ENCODE assay signal across 15 mouse cellular contexts in the genomic region with DNA sequence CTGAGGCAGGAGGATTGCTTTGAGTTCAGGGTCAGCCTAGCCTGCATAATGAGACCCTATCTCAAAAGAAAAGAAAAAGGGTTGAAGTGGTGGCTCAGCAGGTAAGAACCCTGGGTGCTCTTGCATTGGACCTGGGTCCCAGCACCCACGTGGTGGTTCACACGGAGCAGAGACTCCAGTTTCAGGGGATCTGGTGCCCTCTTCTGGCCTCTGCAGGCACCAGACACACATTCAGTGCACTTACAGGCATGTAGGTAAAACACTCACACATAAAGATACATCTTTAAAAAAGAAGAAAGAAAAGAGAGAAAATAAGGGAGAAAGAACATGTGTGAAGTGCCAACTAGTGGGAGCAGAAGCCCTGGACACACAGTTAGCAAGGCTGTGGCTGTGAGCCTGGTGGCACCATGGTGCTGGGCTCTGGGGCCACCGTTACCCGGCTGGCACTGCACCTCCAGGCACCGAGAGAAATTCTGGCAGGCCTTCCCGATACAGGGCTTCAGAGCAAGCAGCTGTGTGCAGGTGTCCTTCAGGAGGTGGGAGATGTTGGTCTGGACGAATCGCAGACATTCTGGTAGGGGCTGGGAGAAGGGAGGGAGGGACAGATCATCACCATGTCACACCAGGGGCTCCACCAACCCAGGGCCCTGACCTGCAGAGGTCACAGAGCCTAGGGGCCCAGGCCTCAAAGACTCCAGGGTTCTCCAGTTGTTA. TPM values are rescaled to one million over a fixed set of nuclear protein-coding genes. Genes with fewer than 3 reads are reported as not detected.
DNase-seq lines count a peak whose midpoint lies in the region; ATAC-seq and TF ChIP-seq lines count a peak whose summit lies in the region.
"Had no signal": no experiment of that assay in that cellular context is flagged by ENCODE, and none has a peak within 500 bp of the region (broad histone marks: within the 10 kb centered on the region; RNA-seq: fewer than 3 reads in every experiment).

No protein-coding gene starts in this region.

- no peak overlapping the region for H3K4me2 ChIP-seq in hindbrain, postnatal 0 days (ENCODE audit: low read depth, low read length)
- H3K4me2 ChIP-seq in hindbrain, embryonic 14.5 days (replicated peaks) = no peak overlapping the region
- H3K4me2 ChIP-seq in midbrain, postnatal 0 days (ENCODE audit: low read depth, low read length, poor library complexity, severe bottlenecking) = no peak overlapping the region
- H3K4me2 ChIP-seq in midbrain, embryonic 13.5 days (replicated peaks) = no peak overlapping the region
- no peak overlapping the region for H3K4me2 ChIP-seq in midbrain, embryonic 15.5 days

- WGBS in hindbrain, postnatal 0 days = 69% methylated on average over 8 of the region's 8 CpGs
- 82% methylated on average over 8 of the region's 8 CpGs for WGBS in hindbrain, embryonic 14.5 days
- 78% methylated on average over 8 of the region's 8 CpGs for WGBS in midbrain, postnatal 0 days
- WGBS in midbrain, embryonic 13.5 days = 76% methylated on average over 8 of the region's 8 CpGs
- 87% methylated on average over 8 of the region's 8 CpGs for WGBS in small intestine, adult 2 months
- WGBS in midbrain, embryonic 15.5 days = 75% methylated on average over 8 of the region's 8 CpGs

- no peak overlapping the region for H3K9ac ChIP-seq in hindbrain, postnatal 0 days (replicated peaks; ENCODE audit: low read length)
- no peak overlapping the region for H3K9ac ChIP-seq in hindbrain, embryonic 14.5 days
- no peak overlapping the region for H3K9ac ChIP-seq in midbrain, postnatal 0 days (replicated peaks; ENCODE audit: low read length, poor library complexity, severe bottlenecking)
- H3K9ac ChIP-seq in midbrain, embryonic 13.5 days (replicated peaks) = no peak overlapping the region
- no peak overlapping the region for H3K9ac ChIP-seq in midbrain, embryonic 15.5 days
- H3K9ac ChIP-seq: forebrain, postnatal 0 days had no signal

- ATAC-seq in hindbrain, postnatal 0 days = no peak
- ATAC-seq in hindbrain, embryonic 14.5 days (ENCODE audit: low FRiP score) = no peak
- ATAC-seq in midbrain, postnatal 0 days (ENCODE audit: low FRiP score) = no peak
- no peak for ATAC-seq in midbrain, embryonic 13.5 days
- ATAC-seq in midbrain, embryonic 15.5 days (replicated peaks) = no peak
- ATAC-seq: forebrain, postnatal 0 days had no signal

- peak; percentile 16; the same call in 1 of the 2 replicates for TF ChIP-seq CTCF in hindbrain, postnatal 0 days (IDR thresholded peaks at IDR 0.05; ENCODE audit: low read depth)
- peak; percentile 12; the same call in 1 of the 2 replicates for TF ChIP-seq CTCF in midbrain, postnatal 0 days (IDR thresholded peaks at IDR 0.05)
- TF ChIP-seq CTCF in small intestine, adult 2 months (IDR thresholded peaks at IDR 0.05; ENCODE audit: extremely low read depth, insufficient read length, insufficient replicate concordance, low read depth, low read length) = peak; percentile 28; the same call in 1 of the 2 replicates

- DNase-seq in hindbrain, postnatal 0 days (ENCODE audit: low spot score) = no peak
- DNase-seq in hindbrain, embryonic 14.5 days (ENCODE audit: low spot score) = no peak
- no peak for DNase-seq in midbrain, postnatal 0 days (ENCODE audit: low spot score)
- DNase-seq in ZHBTc4 (ENCODE audit: low read depth, low spot score) = peak; percentile 85
- DNase-seq: forebrain, postnatal 0 days had no signal

- H3K4me1 ChIP-seq in hindbrain, postnatal 0 days (ENCODE audit: insufficient read depth, low read length) = no peaks in the 10 kb centered on the region
- H3K4me1 ChIP-seq in hindbrain, embryonic 14.5 days (replicated peaks; ENCODE audit: control insufficient read depth, insufficient read depth, low read length) = peaks cover 11% of the 10 kb centered on the region; the same call in 1 of the 2 replicates
- H3K4me1 ChIP-seq in midbrain, postnatal 0 days (ENCODE audit: insufficient read depth, low read length) = 0 out of 2 replicates have a peak, but pooled peaks cover 3% of the 10 kb centered on the region
- peaks cover 19% of the 10 kb centered on the region for H3K4me1 ChIP-seq in midbrain, embryonic 13.5 days (replicated peaks)
- H3K4me1 ChIP-seq in small intestine, adult 2 months (ENCODE audit: control insufficient read depth, insufficient read depth, insufficient read length, low read length) = 0 out of 2 replicates have a peak, but pooled peaks cover 4% of the 10 kb centered on the region
- H3K4me1 ChIP-seq in midbrain, embryonic 15.5 days = peaks cover 16% of the 10 kb centered on the region; the same call in 1 of the 2 replicates

- no peaks in the 10 kb centered on the region for H3K36me3 ChIP-seq in hindbrain, postnatal 0 days (ENCODE audit: insufficient read depth, low read length)
- H3K36me3 ChIP-seq in hindbrain, embryonic 14.5 days (replicated peaks; ENCODE audit: control insufficient read depth, insufficient read depth) = no peaks in the 10 kb centered on the region
- H3K36me3 ChIP-seq in midbrain, postnatal 0 days (ENCODE audit: insufficient read depth, low read length) = no peaks in the 10 kb centered on the region
- no peaks in the 10 kb centered on the region for H3K36me3 ChIP-seq in midbrain, embryonic 13.5 days
- H3K36me3 ChIP-seq in small intestine, adult 2 months (ENCODE audit: control insufficient read depth, insufficient read depth, low read length) = no peaks in the 10 kb centered on the region
- H3K36me3 ChIP-seq in midbrain, embryonic 15.5 days (replicated peaks) = no peaks in the 10 kb centered on the region
- H3K36me3 ChIP-seq: midbrain, embryonic 10.5 days had no signal

- H3K27ac ChIP-seq in hindbrain, postnatal 0 days = no peak overlapping the region
- no peak overlapping the region for H3K27ac ChIP-seq in hindbrain, embryonic 14.5 days
- no peak overlapping the region for H3K27ac ChIP-seq in midbrain, postnatal 0 days (ENCODE audit: low read depth, low read length)
- H3K27ac ChIP-seq in midbrain, embryonic 13.5 days = no peak overlapping the region
- H3K27ac ChIP-seq in small intestine, adult 2 months (ENCODE audit: insufficient read depth, low read depth, low read length) = no peak overlapping the region
- no peak overlapping the region for H3K27ac ChIP-seq in midbrain, embryonic 15.5 days
- H3K27ac ChIP-seq: midbrain, embryonic 10.5 days had no signal

- TF ChIP-seq POLR2A in small intestine, adult 2 months (IDR thresholded peaks at IDR 0.05; ENCODE audit: low read depth, low read length) = no peak

- H3K4me3 ChIP-seq in hindbrain, postnatal 0 days (ENCODE audit: low read length) = no peak overlapping the region
- no peak overlapping the region for H3K4me3 ChIP-seq in hindbrain, embryonic 14.5 days (replicated peaks; ENCODE audit: low read length)
- no peak overlapping the region for H3K4me3 ChIP-seq in midbrain, postnatal 0 days (ENCODE audit: low read depth, low read length)
- no peak overlapping the region for H3K4me3 ChIP-seq in midbrain, embryonic 13.5 days (replicated peaks)
- no peak overlapping the region for H3K4me3 ChIP-seq in small intestine, adult 2 months (ENCODE audit: low read depth, low read length)
- H3K4me3 ChIP-seq in midbrain, embryonic 15.5 days = no peak overlapping the region

- no peaks in the 10 kb centered on the region for H3K9me3 ChIP-seq in hindbrain, postnatal 0 days (ENCODE audit: low read length)
- H3K9me3 ChIP-seq in hindbrain, embryonic 14.5 days (ENCODE audit: control insufficient read depth, low read length) = no peaks in the 10 kb centered on the region
- H3K9me3 ChIP-seq in midbrain, postnatal 0 days (ENCODE audit: low read length) = no peaks in the 10 kb centered on the region
- H3K9me3 ChIP-seq in midbrain, embryonic 13.5 days = no peaks in the 10 kb centered on the region
- H3K9me3 ChIP-seq in midbrain, embryonic 15.5 days = no peaks in the 10 kb centered on the region
- H3K9me3 ChIP-seq: midbrain, embryonic 10.5 days had no signal

- H3K27me3 ChIP-seq in hindbrain, postnatal 0 days (ENCODE audit: insufficient read depth, low read length) = no peaks in the 10 kb centered on the region
- 0 out of 2 replicates have a peak, but pooled peaks cover 5% of the 10 kb centered on the region for H3K27me3 ChIP-seq in hindbrain, embryonic 14.5 days (ENCODE audit: control insufficient read depth, insufficient read depth, low read length)
- H3K27me3 ChIP-seq in midbrain, postnatal 0 days (ENCODE audit: insufficient read depth, low read length) = no peaks in the 10 kb centered on the region
- peaks cover 32% of the 10 kb centered on the region for H3K27me3 ChIP-seq in midbrain, embryonic 13.5 days
- H3K27me3 ChIP-seq in small intestine, adult 2 months (ENCODE audit: control insufficient read depth, insufficient read depth, low read length) = no peaks in the 10 kb centered on the region
- H3K27me3 ChIP-seq in midbrain, embryonic 15.5 days (replicated peaks) = no peaks in the 10 kb centered on the region

RNA-seq across cellular contexts. Expression of a gene that starts 2.4 kb away (rescaled TPM):
- total RNA-seq in hindbrain, postnatal 0 days (2014; rRNA removed) = not detected in 2 replicates
- polyA plus RNA-seq in hindbrain, postnatal 0 days (2015; fragmentation: Nextera tagmentation; extraction: Ambion mirVana) = 0.15 TPM in 1 of 2 replicates, not detected in the other
- polyA plus RNA-seq in hindbrain, embryonic 14.5 days (2014; fragmentation: Nextera tagmentation; extraction: Ambion mirVana) = 0.22 TPM in 1 of 2 replicates, not detected in the other
- 2.0 TPM in 1 of 2 replicates, not detected in the other for total RNA-seq in midbrain, postnatal 0 days (2014; rRNA removed)
- 0.39 TPM in 1 of 2 replicates, not detected in the other for polyA plus RNA-seq in midbrain, postnatal 0 days (2015; fragmentation: Nextera tagmentation; extraction: Ambion mirVana)
- polyA plus RNA-seq in midbrain, embryonic 13.5 days (2015; fragmentation: Nextera tagmentation; extraction: Ambion mirVana) = 0.24 TPM in 1 of 2 replicates, not detected in the other
- 1.5 TPM in 1 of 2 replicates, not detected in the other for polyA plus RNA-seq in small intestine, adult 2 months (2012; rRNA removed)
- not detected in 2 replicates for polyA plus RNA-seq in midbrain, embryonic 15.5 days (2015; fragmentation: Nextera tagmentation; extraction: Ambion mirVana)
- total RNA-seq: adrenal gland, adult 18-20 months; common myeloid progenitor, adult 5-6 weeks; forebrain, postnatal 0 days; heart, postnatal 25 days; layer of hippocampus, adult 8-10 months; left cerebral cortex, postnatal 14 days had no signal
- polyA plus RNA-seq: forebrain, postnatal 0 days; liver, embryonic 16.5 days had no signal

RNA-seq across cellular contexts. Expression of a gene that starts 2.6 kb away (rescaled TPM):
- 5.8 and 8.0 TPM in 2 replicates for total RNA-seq in hindbrain, postnatal 0 days (2014; rRNA removed)
- polyA plus RNA-seq in hindbrain, postnatal 0 days (2015; fragmentation: Nextera tagmentation; extraction: Ambion mirVana) = 2.1 and 3.0 TPM in 2 replicates
- 1.7 and 1.8 TPM in 2 replicates for polyA plus RNA-seq in hindbrain, embryonic 14.5 days (2014; fragmentation: Nextera tagmentation; extraction: Ambion mirVana)
- total RNA-seq in midbrain, postnatal 0 days (2014; rRNA removed) = 3.4 and 7.8 TPM in 2 replicates
- 1.3 and 1.7 TPM in 2 replicates for polyA plus RNA-seq in midbrain, postnatal 0 days (2015; fragmentation: Nextera tagmentation; extraction: Ambion mirVana)
- 0.82 and 1.3 TPM in 2 replicates for polyA plus RNA-seq in midbrain, embryonic 13.5 days (2015; fragmentation: Nextera tagmentation; extraction: Ambion mirVana)
- 22.1 and 45.8 TPM in 2 replicates for polyA plus RNA-seq in small intestine, adult 2 months (2012; rRNA removed)
- polyA plus RNA-seq in midbrain, embryonic 15.5 days (2015; fragmentation: Nextera tagmentation; extraction: Ambion mirVana) = 2.1 and 2.3 TPM in 2 replicates

RNA-seq across cellular contexts. Expression of a gene that starts 5.0 kb away (rescaled TPM):
- total RNA-seq in hindbrain, postnatal 0 days (2014; rRNA removed) = 1,377 and 1,807 TPM in 2 replicates
- polyA plus RNA-seq in hindbrain, postnatal 0 days (2015; fragmentation: Nextera tagmentation; extraction: Ambion mirVana) = 800 and 828 TPM in 2 replicates
- 725 and 835 TPM in 2 replicates for polyA plus RNA-seq in hindbrain, embryonic 14.5 days (2014; fragmentation: Nextera tagmentation; extraction: Ambion mirVana)
- 1,048 and 1,621 TPM in 2 replicates for total RNA-seq in midbrain, postnatal 0 days (2014; rRNA removed)
- polyA plus RNA-seq in midbrain, postnatal 0 days (2015; fragmentation: Nextera tagmentation; extraction: Ambion mirVana) = 667 and 701 TPM in 2 replicates
- polyA plus RNA-seq in midbrain, embryonic 13.5 days (2015; fragmentation: Nextera tagmentation; extraction: Ambion mirVana) = 838 and 877 TPM in 2 replicates
- 1,193 and 1,266 TPM in 2 replicates for polyA plus RNA-seq in small intestine, adult 2 months (2012; rRNA removed)
- 582 and 606 TPM in 2 replicates for polyA plus RNA-seq in midbrain, embryonic 15.5 days (2015; fragmentation: Nextera tagmentation; extraction: Ambion mirVana)

RNA-seq across cellular contexts. Expression of a gene that starts 9.4 kb away (rescaled TPM):
- total RNA-seq in hindbrain, postnatal 0 days (2014; rRNA removed) = 743 and 824 TPM in 2 replicates
- 768 and 794 TPM in 2 replicates for polyA plus RNA-seq in hindbrain, postnatal 0 days (2015; fragmentation: Nextera tagmentation; extraction: Ambion mirVana)
- 767 and 952 TPM in 2 replicates for polyA plus RNA-seq in hindbrain, embryonic 14.5 days (2014; fragmentation: Nextera tagmentation; extraction: Ambion mirVana)
- total RNA-seq in midbrain, postnatal 0 days (2014; rRNA removed) = 1,069 and 1,136 TPM in 2 replicates
- polyA plus RNA-seq in midbrain, postnatal 0 days (2015; fragmentation: Nextera tagmentation; extraction: Ambion mirVana) = 671 and 697 TPM in 2 replicates
- polyA plus RNA-seq in midbrain, embryonic 13.5 days (2015; fragmentation: Nextera tagmentation; extraction: Ambion mirVana) = 1,074 TPM in 2 replicates
- 159 and 207 TPM in 2 replicates for polyA plus RNA-seq in small intestine, adult 2 months (2012; rRNA removed)
- 742 and 762 TPM in 2 replicates for polyA plus RNA-seq in midbrain, embryonic 15.5 days (2015; fragmentation: Nextera tagmentation; extraction: Ambion mirVana)

RNA-seq across cellular contexts. Expression of a gene that starts 20.5 kb away (rescaled TPM):
- 119 and 124 TPM in 2 replicates for total RNA-seq in hindbrain, postnatal 0 days (2014; rRNA removed)
- 79.3 and 80.5 TPM in 2 replicates for polyA plus RNA-seq in hindbrain, postnatal 0 days (2015; fragmentation: Nextera tagmentation; extraction: Ambion mirVana)
- polyA plus RNA-seq in hindbrain, embryonic 14.5 days (2014; fragmentation: Nextera tagmentation; extraction: Ambion mirVana) = 91.0 and 93.5 TPM in 2 replicates
- total RNA-seq in midbrain, postnatal 0 days (2014; rRNA removed) = 104 and 124 TPM in 2 replicates
- 77.1 and 81.6 TPM in 2 replicates for polyA plus RNA-seq in midbrain, postnatal 0 days (2015; fragmentation: Nextera tagmentation; extraction: Ambion mirVana)
- polyA plus RNA-seq in midbrain, embryonic 13.5 days (2015; fragmentation: Nextera tagmentation; extraction: Ambion mirVana) = 93.0 and 96.0 TPM in 2 replicates
- polyA plus RNA-seq in small intestine, adult 2 months (2012; rRNA removed) = 25.3 and 48.5 TPM in 2 replicates
- polyA plus RNA-seq in midbrain, embryonic 15.5 days (2015; fragmentation: Nextera tagmentation; extraction: Ambion mirVana) = 87.1 and 90.0 TPM in 2 replicates
